Mouse (Mus musculus) lung, adult 2 months (tissue): Measurements from ENCODE around the gene Zmym2.

Experiments
- CTCF ChIP-seq: fragments of 200-500 bp; IDR thresholded peaks from 2 replicates; pipeline ENCODE4 v1.5.1; 2011; ENCODE audit warnings: mild to moderate bottlenecking, low read length, control low read depth; ENCODE audit not compliant: insufficient read depth
- POLR2A ChIP-seq: fragments of 200-500 bp; IDR thresholded peaks from 2 replicates; pipeline ENCODE4 v1.6.1; 2011; ENCODE audit warnings: low read depth, mild to moderate bottlenecking, control low read depth, low read length, borderline replicate concordance; ENCODE audit errors: extremely low read depth

DNA sequence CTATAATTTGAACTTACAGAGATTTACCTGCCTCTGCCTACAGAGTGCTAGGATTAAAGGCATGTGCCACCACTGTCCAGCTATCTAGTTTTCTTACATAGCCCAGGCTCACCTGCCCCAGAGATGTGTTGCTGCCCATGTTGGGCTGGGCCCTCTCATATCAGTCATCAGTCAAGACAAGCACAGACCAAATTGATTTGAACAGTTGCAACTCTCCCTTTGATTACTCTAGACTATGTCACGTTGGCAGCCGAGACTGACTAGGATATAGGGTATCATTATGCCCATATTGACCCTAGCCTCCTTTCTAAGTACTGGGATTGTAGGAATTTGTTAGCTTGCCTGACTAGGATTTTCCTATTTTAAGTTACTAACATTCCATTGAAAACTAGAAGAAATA lies 8.0 kb downstream of the Zmym2 start:
- TF ChIP-seq CTCF (no peak), POLR2A (no peak)
